Comparison of ENCODE assay signal across 1 mouse cellular context in genomic region chr7:119764377-119764776, GRCm38 (mm10).
TF ChIP-seq lines count a peak whose summit lies in the region.

No protein-coding gene starts in this region.

TF ChIP-seq in MEL, 35 proteins besides CTCF, POLR2A, EP300 and RAD21 (continued from another document):
- no peak for TF ChIP-seq GATA1 (IDR thresholded peaks at IDR 0.05; ENCODE audit: low read depth, low read length)
TF ChIP-seq in MEL: peak in this region for 3.
